Mouse (Mus musculus) stomach, postnatal 0 days (tissue): ENCODE results near the gene Dcaf6. TPM values are rescaled to one million over a fixed set of nuclear protein-coding genes. Genes with fewer than 3 reads are reported as not detected.

Source experiments
- ATAC-seq: fragments of 200-750 bp; cut with Nextera tagmentation; 2 replicates; pipeline ENCODE4 v1.8.0; 2017; ENCODE audit not compliant: low FRiP score, low TSS enrichment
- DNase-seq: peaks from one replicate; pipeline ENCODE4 v3.0.0-alpha.2; 2016; ENCODE audit warnings: low spot score
- H3K27ac ChIP-seq: fragments of 300-500 bp; sonication (generic); replicated peaks from 2 replicates; pipeline ENCODE4 v1.5.1; 2014; ENCODE audit warnings: mild to moderate bottlenecking, control low read depth
- H3K27me3 ChIP-seq: fragments of 300-500 bp; sonication (generic); 2 replicates; pipeline ENCODE4 v1.6.1; 2014; ENCODE audit warnings: low read length; ENCODE audit not compliant: control insufficient read depth, insufficient read depth
- H3K36me3 ChIP-seq: fragments of 300-500 bp; sonication (generic); 2 replicates; pipeline ENCODE4 v1.6.1; 2014; ENCODE audit warnings: low read length, mixed read lengths; ENCODE audit not compliant: control insufficient read depth, insufficient read depth
- H3K4me1 ChIP-seq: fragments of 300-500 bp; sonication (generic); replicated peaks from 2 replicates; pipeline ENCODE4 v1.6.1; 2014; ENCODE audit warnings: antibody characterized with exemption; ENCODE audit not compliant: control insufficient read depth, insufficient read depth
- H3K4me2 ChIP-seq: fragments of 300-500 bp; sonication (generic); replicated peaks from 2 replicates; pipeline ENCODE4 v1.6.1; 2014; ENCODE audit warnings: low read depth, mild to moderate bottlenecking, control low read depth, moderate library complexity
- H3K4me3 ChIP-seq: fragments of 300-500 bp; sonication (generic); 2 replicates; pipeline ENCODE4 v1.5.1; 2014; ENCODE audit warnings: low read depth, low read length, control low read depth
- H3K9ac ChIP-seq: fragments of 300-500 bp; sonication (generic); 2 replicates; pipeline ENCODE4 v1.6.1; 2014; ENCODE audit warnings: mild to moderate bottlenecking, low read length, control low read depth, mixed read lengths
- H3K9me3 ChIP-seq: fragments of 300-500 bp; sonication (generic); 2 replicates; pipeline ENCODE4 v1.6.1; 2016; ENCODE audit warnings: low read length; ENCODE audit not compliant: control insufficient read depth
- CTCF ChIP-seq: IDR thresholded peaks from 2 replicates; pipeline ENCODE4 v1.5.1; 2016; ENCODE audit warnings: antibody characterized with exemption, low read depth, mild to moderate bottlenecking, moderate library complexity
- EP300 ChIP-seq: optimal IDR thresholded peaks from 2 replicates; pipeline ENCODE3; 2016; ENCODE audit warnings: antibody characterized with exemption
- WGBS: fragments of 180-500 bp; shearing (Covaris S2); extraction: QIAGEN DNeasy Blood & Tissue Kit; methylation state at CpG from one replicate; pipeline ENCODE4 v1.1.7; 2014; 5-methylcytosine and 5-hydroxymethylcytosine counted together
- polyA plus RNA-seq: library from polyadenylated mRNA; unstranded; fragments of >200 nt; fragmentation: Nextera tagmentation; extraction: Ambion mirVana; gene quantifications from 2 replicates; pipeline ENCODE4 v1.2.1, GENCODE M21; 2015

Dcaf6 gene
- polyA plus RNA-seq, 1 experiment from 2014 or later = 9.6 TPM

DNA sequence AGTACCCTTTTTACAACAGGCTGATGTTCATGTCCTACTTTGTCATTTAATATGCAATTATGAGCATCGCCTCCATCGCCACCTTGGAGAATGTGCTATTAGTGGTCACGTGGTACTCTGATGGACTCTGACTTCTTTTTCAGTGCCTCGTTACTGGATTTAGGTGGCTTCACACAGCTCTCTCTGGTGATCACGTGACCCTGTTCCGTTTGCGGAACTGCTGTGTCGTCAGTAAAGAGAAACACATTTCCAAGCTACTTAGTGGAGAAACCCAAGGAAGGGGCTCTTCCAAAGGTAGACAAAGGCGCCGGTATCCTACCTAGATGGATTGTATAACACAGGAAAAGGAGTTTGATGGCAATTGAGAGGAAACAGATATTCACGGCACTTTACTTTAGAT lies 152.1 kb downstream of the Dcaf6 start:
- peaks cover 7% of the 10 kb centered on the region; the same call in 1 of the 2 replicates for H3K36me3 ChIP-seq
- H3K9me3 ChIP-seq = no peaks in the 10 kb centered on the region
- no peak overlapping the region for H3K4me2 ChIP-seq
- no peak for TF ChIP-seq CTCF
- no peak for TF ChIP-seq EP300
- 87% methylated on average over 11 of the region's 11 CpGs for WGBS
- H3K27ac ChIP-seq = no peak overlapping the region
- no peak overlapping the region for H3K4me3 ChIP-seq
- ATAC-seq (no peak), DNase-seq (no peak)
- no peak overlapping the region for H3K9ac ChIP-seq
- H3K27me3 ChIP-seq = no peaks in the 10 kb centered on the region
- no peaks in the 10 kb centered on the region for H3K4me1 ChIP-seq

DNA sequence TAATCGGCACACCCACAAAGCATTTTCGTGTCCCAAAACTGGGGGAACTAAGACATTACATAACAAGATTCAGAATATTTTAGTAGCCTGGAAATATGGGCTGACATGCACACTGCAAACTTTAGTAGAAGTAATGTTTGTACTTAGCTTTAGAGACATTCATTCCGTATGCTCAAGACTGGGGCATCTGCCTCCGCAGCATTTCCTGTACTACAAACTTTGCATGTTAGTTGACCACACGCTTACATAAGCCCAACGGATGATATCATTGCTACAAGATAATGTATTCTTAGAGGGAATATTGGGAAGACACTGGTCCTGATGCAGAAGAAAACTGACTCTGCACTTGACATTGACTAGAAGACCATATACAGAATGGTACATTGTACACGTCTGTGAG lies 155.9 kb downstream of the Dcaf6 start:
- TF ChIP-seq CTCF = no peak
- TF ChIP-seq EP300 = no peak
- 87% methylated on average over 7 of the region's 7 CpGs for WGBS
- Histone ChIP-seq H3K9ac (no peak overlapping the region), H3K36me3 (no peaks in the 10 kb centered on the region), H3K9me3 (no peaks in the 10 kb centered on the region), H3K4me3 (no peak overlapping the region), H3K4me2 (no peak overlapping the region), H3K27me3 (no peaks in the 10 kb centered on the region), H3K4me1 (no peaks in the 10 kb centered on the region), H3K27ac (no peak overlapping the region)
- no peak for ATAC-seq
- no peak for DNase-seq

DNA sequence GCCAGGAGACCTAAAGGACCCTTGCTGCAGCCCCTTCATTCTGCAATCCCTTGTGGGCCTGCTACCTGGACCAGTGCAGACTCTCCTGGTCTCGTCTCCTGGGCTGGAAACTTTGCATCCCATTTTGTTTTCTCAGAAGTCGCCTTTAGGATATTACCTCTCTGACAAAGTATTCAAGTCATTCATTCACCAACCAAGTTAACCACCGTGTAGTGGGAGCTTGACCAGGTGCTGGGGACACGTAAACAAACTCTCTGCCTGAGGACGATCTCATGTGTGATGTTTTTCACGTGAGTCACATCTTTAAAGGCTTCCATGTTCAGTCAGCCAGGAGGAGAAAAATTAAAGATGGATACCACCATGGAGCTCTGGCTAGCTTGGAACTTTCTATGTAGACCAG lies 157.1 kb downstream of the Dcaf6 start:
- TF ChIP-seq EP300 (no peak), CTCF (no peak)
- DNase-seq (no peak), ATAC-seq (no peak)
- Histone ChIP-seq H3K9me3 (no peaks in the 10 kb centered on the region), H3K27ac (peak overlapping the region; percentile 75), H3K4me1 (no peaks in the 10 kb centered on the region), H3K36me3 (no peaks in the 10 kb centered on the region), H3K4me3 (no peak overlapping the region), H3K4me2 (no peak overlapping the region), H3K27me3 (no peaks in the 10 kb centered on the region), H3K9ac (no peak overlapping the region)
- 52% methylated on average over 6 of the region's 6 CpGs for WGBS

DNA sequence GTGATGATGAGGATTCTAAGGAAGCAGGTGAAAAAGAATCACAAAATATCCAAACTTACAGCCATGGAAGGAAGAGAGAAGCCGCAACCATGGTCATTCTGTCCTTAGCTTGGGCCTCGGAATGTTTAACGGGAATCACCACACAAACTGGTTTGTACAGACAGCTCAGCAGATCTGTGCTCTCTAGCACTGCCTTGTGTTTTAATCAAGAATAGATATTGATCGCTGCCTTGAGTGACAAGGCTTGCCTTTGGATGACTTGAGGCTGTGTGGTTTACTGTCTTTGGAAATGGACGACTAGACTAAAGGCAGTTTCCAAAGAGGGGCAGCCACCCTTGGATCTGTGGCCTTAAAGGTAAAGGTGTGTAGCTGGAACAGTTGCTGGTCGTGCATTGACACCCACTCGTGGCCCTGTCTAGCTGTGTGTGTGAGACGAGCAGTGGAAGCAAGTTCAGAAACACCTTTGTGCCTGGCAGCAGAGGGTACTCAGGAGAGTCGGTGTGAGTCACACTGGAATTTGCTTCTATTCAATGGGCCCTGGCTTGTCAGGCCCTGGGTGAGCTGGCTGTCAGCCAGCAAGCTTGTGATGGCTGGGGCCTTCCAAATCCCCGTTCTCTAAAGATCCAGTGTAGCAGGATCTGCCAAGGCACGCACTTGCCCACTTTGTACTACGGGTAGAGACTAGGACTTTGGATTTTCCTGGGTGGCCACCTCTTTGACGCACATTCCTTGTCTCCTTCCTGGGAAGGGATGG lies 157.6 kb downstream of the Dcaf6 start:
- Histone ChIP-seq H3K9me3 (no peaks in the 10 kb centered on the region), H3K36me3 (no peaks in the 10 kb centered on the region), H3K27ac (peak overlapping the region; percentile 75), H3K27me3 (no peaks in the 10 kb centered on the region), H3K4me2 (no peak overlapping the region), H3K4me1 (no peaks in the 10 kb centered on the region), H3K4me3 (no peak overlapping the region), H3K9ac (no peak overlapping the region)
- DNase-seq (peak; percentile 75), ATAC-seq (peak; percentile 89)
- WGBS = 51% methylated on average over 13 of the region's 13 CpGs
- TF ChIP-seq EP300 (no peak), CTCF (peak; percentile 38)

DNA sequence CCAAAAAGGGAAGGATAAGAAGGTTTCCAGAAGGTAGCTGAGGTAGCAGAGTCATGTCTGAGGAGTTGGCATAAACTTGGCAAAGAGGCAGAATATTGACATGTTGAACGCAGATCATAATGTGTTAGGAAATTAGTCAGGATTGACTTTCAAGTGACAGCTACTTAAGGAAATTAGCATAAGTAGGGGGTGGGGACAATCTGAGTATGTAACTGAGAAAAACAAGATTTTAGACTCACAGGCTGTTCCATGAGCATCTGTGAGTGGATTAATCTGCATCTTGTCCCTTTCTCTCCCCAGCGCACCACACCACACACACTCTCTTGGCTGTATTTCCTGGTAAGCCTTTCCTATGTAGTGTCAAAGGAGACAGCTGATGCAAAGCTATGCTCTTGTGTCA lies 158.7 kb downstream of the Dcaf6 start:
- Histone ChIP-seq H3K4me2 (no peak overlapping the region), H3K9me3 (no peaks in the 10 kb centered on the region), H3K27ac (no peak overlapping the region), H3K4me1 (no peaks in the 10 kb centered on the region), H3K27me3 (no peaks in the 10 kb centered on the region), H3K9ac (no peak overlapping the region), H3K36me3 (no peaks in the 10 kb centered on the region), H3K4me3 (no peak overlapping the region)
- no peak for DNase-seq
- ATAC-seq = no peak
- no peak for TF ChIP-seq CTCF
- TF ChIP-seq EP300 = no peak
- 77% methylated on average over 2 of the region's 2 CpGs for WGBS

DNA sequence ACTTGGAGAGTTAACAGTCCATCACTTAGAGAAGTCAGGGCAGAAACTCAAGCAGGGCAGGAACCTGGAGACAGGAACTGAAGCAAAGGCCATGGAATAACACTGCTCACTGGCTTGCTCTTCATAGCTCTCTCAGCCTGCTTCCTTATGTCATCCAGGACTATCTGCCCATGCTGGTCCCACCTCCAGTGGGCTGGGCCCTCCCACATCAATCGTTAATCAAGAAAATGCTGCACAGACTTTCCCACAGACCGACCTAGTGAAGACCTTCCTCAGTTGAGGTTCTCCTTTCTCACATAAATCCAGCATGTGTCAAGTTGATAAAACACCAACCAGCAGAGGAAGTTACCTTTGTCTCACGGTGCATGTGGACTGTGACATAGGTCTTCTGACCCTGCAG lies 159.2 kb downstream of the Dcaf6 start:
- ATAC-seq (no peak), DNase-seq (no peak)
- Histone ChIP-seq H3K9ac (no peak overlapping the region), H3K4me3 (no peak overlapping the region), H3K27ac (no peak overlapping the region), H3K36me3 (no peaks in the 10 kb centered on the region), H3K27me3 (no peaks in the 10 kb centered on the region), H3K4me2 (no peak overlapping the region), H3K4me1 (no peaks in the 10 kb centered on the region), H3K9me3 (no peaks in the 10 kb centered on the region)
- WGBS = 40% methylated on average over 3 of the region's 3 CpGs
- TF ChIP-seq EP300 = no peak
- no peak for TF ChIP-seq CTCF
